Mouse (Mus musculus) testis, adult 2 months (tissue): ENCODE data around the gene Procr.

Experiments
- CTCF ChIP-seq: fragments of 200-500 bp; IDR thresholded peaks from 2 replicates; pipeline ENCODE4 v1.5.1; 2012; ENCODE audit warnings: low read depth, mild to moderate bottlenecking, inconsistent platforms, low read length, moderate library complexity; ENCODE audit not compliant: control insufficient read depth, insufficient read depth, insufficient replicate concordance
- POLR2A ChIP-seq: fragments of 200-500 bp; IDR thresholded peaks from 2 replicates; pipeline ENCODE4 v1.6.1; 2012; ENCODE audit warnings: low read depth, mild to moderate bottlenecking, inconsistent platforms, low read length, moderate library complexity; ENCODE audit not compliant: control insufficient read depth

GRCm38 (mm10) chr2:155701399-155701919, 49.5 kb upstream of the Procr start:
- no peak for TF ChIP-seq CTCF
- TF ChIP-seq POLR2A: no peak
